Mouse (Mus musculus) CH12.LX (cell line): ENCODE data around the gene Mocs3. TPM values are rescaled to one million over a fixed set of nuclear protein-coding genes. Genes with fewer than 3 reads are reported as not detected.

Experiments used
- DNase-seq: peaks from one replicate; pipeline ENCODE4 v3.0.0-alpha.2; 2013; ENCODE audit errors: extremely low read depth
- H3K27ac ChIP-seq: 2 replicates; pipeline ENCODE4 v1.5.1; 2012; ENCODE audit warnings: low read depth, mild to moderate bottlenecking, control low read depth, moderate library complexity; ENCODE audit not compliant: insufficient read depth
- H3K27me3 ChIP-seq: replicated peaks from 2 replicates; pipeline ENCODE3; 2012; ENCODE audit warnings: inconsistent platforms
- H3K36me3 ChIP-seq, 2 experiments: replicated peaks in 1 of 2; 2 replicates each; pipeline versions ENCODE3 to v1.6.1; 2012; ENCODE audit warnings: inconsistent platforms in 1 of 2, low read length in 1 of 2, mild to moderate bottlenecking in 1 of 2, mixed read lengths in 1 of 2, moderate library complexity in 1 of 2; ENCODE audit not compliant: control insufficient read depth in 1 of 2, insufficient read depth in 1 of 2
- H3K4me1 ChIP-seq, 2 experiments: 2 replicates each; pipeline ENCODE4 v1.6.1; 2012; ENCODE audit warnings: inconsistent platforms in 1 of 2, moderate library complexity in 1 of 2; ENCODE audit not compliant: insufficient read depth in 2 of 2, control insufficient read depth in 1 of 2
- H3K4me2 ChIP-seq: 2 replicates; pipeline ENCODE4 v1.6.1; 2012; ENCODE audit warnings: low read depth, mild to moderate bottlenecking, control low read depth; ENCODE audit not compliant: poor library complexity, insufficient read depth, severe bottlenecking
- H3K4me3 ChIP-seq, 3 experiments: fragments of 150-350 bp in 1 of 3; sonication (generic) in 1 of 3; replicated peaks in 1 of 3; 2 replicates each; pipeline versions ENCODE3 to v1.5.1; 2011 to 2012; ENCODE audit warnings: low read depth in 2 of 3, low read length in 2 of 3, mild to moderate bottlenecking in 2 of 3, moderate library complexity in 2 of 3, control low read depth in 1 of 3, improper control_type of control experiment in 1 of 3, inconsistent platforms in 1 of 3, mixed read lengths in 1 of 3; ENCODE audit not compliant: poor library complexity in 1 of 3
- H3K79me2 ChIP-seq: replicated peaks from 2 replicates; pipeline ENCODE4 v1.6.1; 2012; ENCODE audit warnings: mild to moderate bottlenecking, moderate library complexity; ENCODE audit not compliant: control insufficient read depth, poor library complexity, insufficient read depth, severe bottlenecking; ENCODE audit errors: extremely low read depth
- H3K9ac ChIP-seq: 2 replicates; pipeline ENCODE4 v1.6.1; 2012; ENCODE audit warnings: low read depth, mild to moderate bottlenecking, control low read depth, moderate library complexity; ENCODE audit not compliant: insufficient read depth
- H3K9me3 ChIP-seq: replicated peaks from 2 replicates; pipeline ENCODE3; 2012; ENCODE audit warnings: low read length, inconsistent platforms, mixed read lengths
- CTCF ChIP-seq, 2 experiments: IDR thresholded peaks in 1 of 2; conservative IDR thresholded peaks in 1 of 2; 2 replicates each; pipeline ENCODE4 v1.5.1; 2011 to 2012; ENCODE audit warnings: low read depth in 2 of 2, low read length in 2 of 2, improper control_type of control experiment in 1 of 2, inconsistent platforms in 1 of 2, mild to moderate bottlenecking in 1 of 2, moderate library complexity in 1 of 2
- ELF1 ChIP-seq: IDR thresholded peaks from 2 replicates; pipeline ENCODE4 v1.6.1; 2014; ENCODE audit warnings: low read depth, mild to moderate bottlenecking, inconsistent platforms, low read length, improper control_type of control experiment
- GABPA ChIP-seq: IDR thresholded peaks from 2 replicates; pipeline ENCODE4 v1.6.1; 2012; ENCODE audit warnings: low read depth, low read length, improper control_type of control experiment, inconsistent platforms; ENCODE audit not compliant: insufficient replicate concordance
- HCFC1 ChIP-seq: IDR thresholded peaks from 2 replicates; pipeline ENCODE4 v1.6.1; 2012; ENCODE audit warnings: low read depth, mild to moderate bottlenecking, inconsistent platforms, low read length, improper control_type of control experiment
- IRF4 ChIP-seq: IDR thresholded peaks from 2 replicates; pipeline ENCODE4 v1.6.1; 2014; ENCODE audit warnings: low read depth, mild to moderate bottlenecking, inconsistent platforms, low read length, improper control_type of control experiment
- KAT2A ChIP-seq: IDR thresholded peaks from 2 replicates; pipeline ENCODE4 v1.6.1; 2012; ENCODE audit warnings: low read length, improper control_type of control experiment, inconsistent platforms; ENCODE audit not compliant: insufficient replicate concordance
- MAFK ChIP-seq: IDR thresholded peaks from 2 replicates; pipeline ENCODE4 v1.6.1; 2011; ENCODE audit warnings: low read length, improper control_type of control experiment; ENCODE audit not compliant: insufficient replicate concordance
- MAZ ChIP-seq: IDR thresholded peaks from 2 replicates; pipeline ENCODE4 v1.6.1; 2012; ENCODE audit warnings: low read depth, mild to moderate bottlenecking, inconsistent platforms, low read length, improper control_type of control experiment, moderate library complexity
- NELFE ChIP-seq: IDR thresholded peaks from 2 replicates; pipeline ENCODE4 v1.6.1; 2011; ENCODE audit warnings: low read depth, low read length, improper control_type of control experiment
- NRF1 ChIP-seq: IDR thresholded peaks from 2 replicates; pipeline ENCODE4 v1.6.1; 2014; ENCODE audit warnings: low read depth, mild to moderate bottlenecking, inconsistent platforms, low read length, improper control_type of control experiment, moderate library complexity
- POLR2A ChIP-seq: IDR thresholded peaks from 2 replicates; pipeline ENCODE4 v1.6.1; 2011; ENCODE audit warnings: low read depth, mild to moderate bottlenecking, improper control_type of control experiment, low read length
- POLR2AphosphoS2 ChIP-seq: IDR thresholded peaks from 2 replicates; pipeline ENCODE4 v1.6.1; 2011; ENCODE audit warnings: low read depth, low read length, improper control_type of control experiment
- RAD21 ChIP-seq: IDR thresholded peaks from 2 replicates; pipeline ENCODE4 v1.6.1; 2011; ENCODE audit warnings: low read depth, mild to moderate bottlenecking, low read length, improper control_type of control experiment, moderate library complexity
- RCOR1 ChIP-seq: conservative IDR thresholded peaks from 2 replicates; pipeline ENCODE4 v1.6.1; 2012; ENCODE audit warnings: low read depth, mild to moderate bottlenecking, inconsistent platforms, low read length, improper control_type of control experiment
- TBP ChIP-seq: conservative IDR thresholded peaks from 2 replicates; pipeline ENCODE4 v1.6.1; 2011; ENCODE audit warnings: low read depth, low read length, improper control_type of control experiment
- USF1 ChIP-seq: IDR thresholded peaks from 2 replicates; pipeline ENCODE4 v1.6.1; 2014; ENCODE audit warnings: low read depth, mild to moderate bottlenecking, inconsistent platforms, low read length, improper control_type of control experiment
- USF2 ChIP-seq: conservative IDR thresholded peaks from 2 replicates; pipeline ENCODE4 v1.6.1; 2011; ENCODE audit warnings: low read depth, low read length, improper control_type of control experiment
- ZC3H11A ChIP-seq: IDR thresholded peaks from 2 replicates; pipeline ENCODE4 v1.6.1; 2012; ENCODE audit warnings: low read depth, mild to moderate bottlenecking, inconsistent platforms, low read length, improper control_type of control experiment
- ZMIZ1 ChIP-seq: IDR thresholded peaks from 2 replicates; pipeline ENCODE4 v1.6.1; 2012; ENCODE audit warnings: low read depth, mild to moderate bottlenecking, inconsistent platforms, low read length, improper control_type of control experiment
- dilution Hi-C: fragments of 300-500 bp; cut with MboI; formaldehyde crosslinking; loops from 2 replicates; pipeline ENCODE4 v1.14.3; 2020; ENCODE audit warnings: low sequenced_read_pairs; ENCODE audit not compliant: extremely low pct_unique_long_range_greater_than_20kb, extremely low pct_ligation_motif_present
- in situ Hi-C: fragments of 300-500 bp; cut with MboI; formaldehyde crosslinking; loops from 3 replicates; pipeline ENCODE4 v1.14.3; 2019; ENCODE audit warnings: low sequenced_read_pairs, low pct_ligation_motif_present, low pct_unique_long_range_greater_than_20kb, mixed read lengths
- polyA plus RNA-seq: library from polyadenylated mRNA; unstranded; fragments of >175 nt; gene quantifications from 2 replicates; pipeline ENCODE4 v1.2.1, GENCODE M21; 2012; ENCODE audit warnings: low read depth; ENCODE audit not compliant: insufficient read length
- total RNA-seq, 2 experiments: library from RNA; depleted of rRNA; stranded (reverse); fragments of 300-350 nt in 1 of 2; fragments of >200 nt in 1 of 2; gene quantifications; 2 replicates each; pipeline ENCODE4 v1.2.3; 2012 to 2014

Gene Mocs3
- total and polyA plus RNA-seq, 3 experiments, result 7.6 to 10.6 (median 9.5) TPM

DNA sequence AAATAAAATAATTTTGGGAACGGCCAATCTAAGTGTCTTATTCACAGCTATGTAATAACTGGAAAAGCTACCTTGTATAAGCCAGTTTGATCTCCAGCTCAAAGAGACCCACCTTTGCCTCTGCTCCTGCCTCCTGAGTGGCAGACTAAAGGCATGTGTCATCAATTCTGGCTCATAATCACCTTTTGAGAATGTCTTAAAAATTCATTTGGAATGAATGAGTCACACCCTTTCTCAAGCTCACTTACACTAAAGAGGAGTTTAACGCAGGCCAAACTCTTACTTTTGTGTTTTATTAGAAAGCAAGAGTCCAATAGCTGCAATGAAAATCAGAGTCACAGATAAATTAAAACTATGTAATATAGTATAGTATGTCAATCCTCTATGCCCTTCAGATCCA is 38.6 kb upstream of the Mocs3 start:
- Histone ChIP-seq H3K4me2 (no peak overlapping the region), H3K36me3 (peaks cover 61 to 98% of the 10 kb centered on the region in 2 experiments), H3K27ac (no peak overlapping the region), H3K27me3 (no peaks in the 10 kb centered on the region), H3K9ac (no peak overlapping the region), H3K9me3 (no peaks in the 10 kb centered on the region), H3K4me3 (no peak overlapping the region), H3K79me2 (peaks cover 96% of the 10 kb centered on the region)
- no peak for DNase-seq
- dilution Hi-C loops, result no loop called here
- in situ Hi-C loops, result no loop called here
- TF ChIP-seq POLR2A (no peak), RCOR1 (no peak), KAT2A (no peak), USF2 (no peak), HCFC1 (no peak), RAD21 (no peak), USF1 (no peak), TBP (no peak), MAFK (no peak), POLR2AphosphoS2 (no peak), CTCF (conservative IDR thresholded peaks at IDR 0.05 in 1 of 2, IDR thresholded peaks at IDR 0.05 in 1 of 2; ENCODE audit: low read depth in 2 of 2, low read length in 2 of 2) (no peak), NRF1 (no peak), MAZ (no peak), NELFE (no peak), ZMIZ1 (no peak), IRF4 (no peak), ELF1 (no peak), ZC3H11A (no peak)
- TF ChIP-seq, all 38 proteins: peak for 0
- H3K4me1 ChIP-seq, result peaks cover 6 to 51% of the 10 kb centered on the region in 2 experiments; a peak in 3 of 4 replicates

DNA sequence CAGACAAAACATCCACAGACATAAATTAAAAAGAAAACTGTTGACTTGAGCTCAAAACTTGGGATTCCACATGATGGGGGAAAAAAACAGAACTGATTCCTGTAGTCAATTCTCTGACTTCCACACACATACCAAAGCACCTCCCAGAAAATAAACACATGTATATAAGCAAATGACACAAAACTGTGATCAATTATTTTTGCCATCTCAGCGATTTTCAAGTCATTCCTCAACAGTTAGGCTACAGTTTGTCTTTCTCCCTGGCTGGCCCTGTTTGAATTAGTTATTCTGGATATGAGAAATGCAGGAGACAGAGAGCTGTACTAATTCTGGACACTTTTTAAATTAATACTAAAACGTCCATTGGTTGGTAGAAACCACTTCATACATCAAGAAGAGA is 36.7 kb upstream of the Mocs3 start:
- Histone ChIP-seq H3K4me3 (no peak overlapping the region), H3K27ac (no peak overlapping the region), H3K4me2 (no peak overlapping the region), H3K4me1 (peaks cover 13 to 66% of the 10 kb centered on the region in 2 experiments; a peak in 3 of 4 replicates), H3K27me3 (no peaks in the 10 kb centered on the region), H3K36me3 (peaks cover 55 to 96% of the 10 kb centered on the region in 2 experiments), H3K9me3 (no peaks in the 10 kb centered on the region), H3K79me2 (peaks cover 99% of the 10 kb centered on the region), H3K9ac (no peak overlapping the region)
- DNase-seq, result no peak
- no peak for TF ChIP-seq GABPA
- TF ChIP-seq MAFK, result peak; percentile 92
- dilution Hi-C loops, result no loop called here
- in situ Hi-C loops, result no loop called here
